Mouse (Mus musculus) C2C12 (cell line): ENCODE data around the gene Dirc2. TPM values are rescaled to one million over a fixed set of nuclear protein-coding genes. Genes with fewer than 3 reads are reported as not detected.

Experiments
- H3K27me3 ChIP-seq: one replicate; pipeline ENCODE4 v1.6.1; 2011; ENCODE audit not compliant: control insufficient read depth, insufficient read depth, insufficient read length
- H3K36me3 ChIP-seq: one replicate; pipeline ENCODE4 v1.6.1; 2011; ENCODE audit not compliant: control insufficient read depth, insufficient read depth
- H3K4me3 ChIP-seq: one replicate; pipeline ENCODE4 v1.5.1; 2011; ENCODE audit warnings: mild to moderate bottlenecking, control low read depth; ENCODE audit not compliant: poor library complexity, insufficient read depth, severe bottlenecking
- H3K79me2 ChIP-seq: one replicate; pipeline ENCODE4 v1.6.1; 2011; ENCODE audit not compliant: control insufficient read depth, insufficient read depth
- H3K79me3 ChIP-seq: one replicate; pipeline ENCODE4 v1.6.1; 2011; ENCODE audit warnings: low read depth, control low read depth
- H3ac ChIP-seq: one replicate; pipeline ENCODE3; 2011; ENCODE audit warnings: low read depth; ENCODE audit not compliant: control insufficient read depth, insufficient read length
- CEBPB ChIP-seq: IDR thresholded peaks from one replicate; pipeline ENCODE4 v1.6.1; 2011; ENCODE audit warnings: low read depth, mild to moderate bottlenecking, control low read depth, moderate library complexity
- CTCF ChIP-seq: IDR thresholded peaks from one replicate; pipeline ENCODE4 v1.5.1; 2011; ENCODE audit not compliant: control insufficient read depth, insufficient read depth, insufficient read length
- FOSL1 ChIP-seq: IDR thresholded peaks from one replicate; pipeline ENCODE4 v1.8.0; 2011; ENCODE audit warnings: mild to moderate bottlenecking, low read length; ENCODE audit not compliant: poor library complexity, insufficient read depth, severe bottlenecking
- MAX ChIP-seq: IDR thresholded peaks from one replicate; pipeline ENCODE4 v1.6.1; 2011; ENCODE audit warnings: mild to moderate bottlenecking, control low read depth
- MYOD1 ChIP-seq: IDR thresholded peaks from one replicate; pipeline ENCODE4 v1.6.1; 2011; ENCODE audit warnings: low read depth; ENCODE audit not compliant: control insufficient read depth, insufficient read length
- MYOG ChIP-seq: IDR thresholded peaks from one replicate; pipeline ENCODE4 v1.6.1; 2011; ENCODE audit not compliant: control insufficient read depth, insufficient read length; ENCODE audit errors: extremely low read depth
- USF1 ChIP-seq: IDR thresholded peaks from one replicate; pipeline ENCODE4 v1.6.1; 2011; ENCODE audit warnings: low read depth, mild to moderate bottlenecking, control low read depth, moderate library complexity
- long read RNA-seq, 2 experiments: library from polyadenylated mRNA; unstranded; transcript quantifications; one replicate each; pipeline ENCODE4 v2.0.0; 2019 to 2020
- polyA plus RNA-seq: library from polyadenylated mRNA; unstranded; fragments of >200 nt; fragmentation: generic; extraction: Trizol; gene quantifications from one replicate; pipeline ENCODE4 v1.2.1, GENCODE M21; 2012; ENCODE audit warnings: missing spikeins

Gene Dirc2
- 11.7 TPM for polyA plus RNA-seq
- long read RNA-seq, experiment 1, full-length matches to known transcripts, result 1 of 3 reads
- long read RNA-seq, experiment 1, partial matches to known transcripts, result 0 of 3 reads
- long read RNA-seq, experiment 1, other reads (novel, unspliced or antisense), result 2 of 3 reads
- long read RNA-seq, experiment 2, full-length matches to known transcripts, result 2 of 6 reads
- long read RNA-seq, experiment 2, partial matches to known transcripts, result 1 of 6 reads
- long read RNA-seq, experiment 2, other reads (novel, unspliced or antisense), result 3 of 6 reads

- no peaks in the 10 kb centered on the region for H3K36me3 ChIP-seq
- H3K79me3 ChIP-seq, result peaks cover 14% of the 10 kb centered on the region
- peak; percentile 87 for TF ChIP-seq USF1
- no peak for TF ChIP-seq MYOD1
- H3K27me3 ChIP-seq, result no peaks in the 10 kb centered on the region
- H3K79me2 ChIP-seq, result peaks cover 28% of the 10 kb centered on the region
- H3K4me3 ChIP-seq, result peak within 1 kb of the TSS; percentile 59
- H3ac ChIP-seq, result peak within 1 kb of the TSS; percentile 97
These were observed at the start of gene Dirc2 for GRCm38 (mm10) chr16:35768785-35769642. Gene Dirc2 (minus strand): TSS chr16:35769356.

GRCm38 (mm10) chr16:35817255-35818089 is 48.3 kb upstream of the Dirc2 start:
- H3K36me3 ChIP-seq, result peaks cover 27% of the 10 kb centered on the region
- no peaks in the 10 kb centered on the region for H3K27me3 ChIP-seq
- H3K79me3 ChIP-seq, result no peaks in the 10 kb centered on the region
- H3K79me2 ChIP-seq, result no peaks in the 10 kb centered on the region
- no peak overlapping the region for H3K4me3 ChIP-seq
- no peak overlapping the region for H3ac ChIP-seq
- TF ChIP-seq MAX (no peak), CTCF (peak; percentile 67), FOSL1 (no peak), USF1 (no peak), MYOD1 (no peak)

GRCm38 (mm10) chr16:35813119-35813518 is 44.0 kb upstream of the Dirc2 start:
- Histone ChIP-seq H3ac (no peak overlapping the region), H3K36me3 (peaks cover 14% of the 10 kb centered on the region), H3K4me3 (no peak overlapping the region), H3K27me3 (no peaks in the 10 kb centered on the region), H3K79me3 (no peaks in the 10 kb centered on the region), H3K79me2 (no peaks in the 10 kb centered on the region)
- no peak for TF ChIP-seq USF1
- TF ChIP-seq FOSL1, result no peak
- no peak for TF ChIP-seq MAX
- no peak for TF ChIP-seq CEBPB
- TF ChIP-seq CTCF, result no peak
- no peak for TF ChIP-seq MYOD1
- no peak for TF ChIP-seq MYOG

- H3K79me3 ChIP-seq, result no peaks in the 10 kb centered on the region
- peaks cover 6% of the 10 kb centered on the region for H3K36me3 ChIP-seq
- TF ChIP-seq CEBPB, result no peak
- H3K27me3 ChIP-seq, result no peaks in the 10 kb centered on the region
- H3ac ChIP-seq, result no peak overlapping the region
- no peak overlapping the region for H3K4me3 ChIP-seq
- H3K79me2 ChIP-seq, result no peaks in the 10 kb centered on the region
These were observed 39.7 kb upstream of the Dirc2 start for GRCm38 (mm10) chr16:35808838-35809237.

GRCm38 (mm10) chr16:35807663-35807992 is 38.5 kb upstream of the Dirc2 start:
- Histone ChIP-seq H3K79me3 (no peaks in the 10 kb centered on the region), H3K27me3 (no peaks in the 10 kb centered on the region), H3K4me3 (no peak overlapping the region), H3K36me3 (peaks cover 4% of the 10 kb centered on the region), H3K79me2 (no peaks in the 10 kb centered on the region), H3ac (no peak overlapping the region)
- TF ChIP-seq MAX (no peak), MYOD1 (no peak), CEBPB (no peak), FOSL1 (no peak), MYOG (no peak), CTCF (no peak), USF1 (no peak)
